Mouse (Mus musculus) ES-Bruce4 (cell line): ENCODE results near the gene Spata25. TPM values are rescaled to one million over a fixed set of nuclear protein-coding genes. Genes with fewer than 3 reads are reported as not detected.

ENCODE experiments used
- H3K27ac ChIP-seq: 2 replicates; pipeline ENCODE4 v1.5.1; 2012; ENCODE audit warnings: low read length, inconsistent platforms; ENCODE audit not compliant: insufficient read depth
- H3K27me3 ChIP-seq: 2 replicates; pipeline ENCODE4 v1.6.1; 2012; ENCODE audit warnings: mild to moderate bottlenecking, low read length, inconsistent platforms; ENCODE audit not compliant: control insufficient read depth, poor library complexity, insufficient read depth, severe bottlenecking
- H3K36me3 ChIP-seq: 2 replicates; pipeline ENCODE4 v1.6.1; 2012; ENCODE audit warnings: inconsistent platforms, mild to moderate bottlenecking, low read length, moderate library complexity; ENCODE audit not compliant: control insufficient read depth, poor library complexity, insufficient read depth, severe bottlenecking
- H3K4me1 ChIP-seq: one replicate; pipeline ENCODE4 v1.8.1; 2011; ENCODE audit warnings: low read length; ENCODE audit not compliant: control insufficient read depth, insufficient read depth
- H3K4me3 ChIP-seq: 2 replicates; pipeline ENCODE4 v1.5.1; 2011; ENCODE audit warnings: low read depth, mild to moderate bottlenecking, low read length
- H3K9ac ChIP-seq: 2 replicates; pipeline ENCODE4 v1.6.1; 2012; ENCODE audit warnings: low read depth, mild to moderate bottlenecking, inconsistent platforms; ENCODE audit not compliant: poor library complexity, severe bottlenecking
- H3K9me3 ChIP-seq: replicated peaks from 2 replicates; pipeline ENCODE4 v1.6.1; 2012; ENCODE audit warnings: mild to moderate bottlenecking, low read length, inconsistent platforms; ENCODE audit not compliant: control insufficient read depth, poor library complexity, insufficient read depth, severe bottlenecking
- CTCF ChIP-seq: IDR thresholded peaks from one replicate; pipeline ENCODE4 v1.8.1; 2011; ENCODE audit warnings: low read depth, low read length
- EP300 ChIP-seq: IDR thresholded peaks from 2 replicates; pipeline ENCODE4 v1.6.1; 2011; ENCODE audit warnings: low read depth, low read length; ENCODE audit not compliant: insufficient read depth
- POLR2A ChIP-seq: IDR thresholded peaks from one replicate; pipeline ENCODE4 v1.8.1; 2011; ENCODE audit warnings: low read length; ENCODE audit not compliant: insufficient read depth
- polyA plus RNA-seq: library from polyadenylated mRNA; stranded (reverse); fragments of >200 nt; gene quantifications from 2 replicates; pipeline ENCODE4 v1.2.4, GENCODE M21; 2011; ENCODE audit warnings: low read depth; ENCODE audit not compliant: missing spikeins, insufficient read depth, insufficient read length

Gene Spata25
- polyA plus RNA-seq, 1 experiment, result not detected

- Histone ChIP-seq H3K27ac (no peak overlapping the region), H3K27me3 (no peaks in the 10 kb centered on the region), H3K9ac (no peak overlapping the region), H3K36me3 (no peaks in the 10 kb centered on the region; the same call in 1 of the 2 replicates), H3K4me1 (peaks cover 13% of the 10 kb centered on the region), H3K9me3 (no peaks in the 10 kb centered on the region), H3K4me3 (no peak overlapping the region)
- TF ChIP-seq CTCF (no peak), EP300 (no peak), POLR2A (no peak)
Measured at GRCm38 (mm10) chr2:164790451-164790850, 37.9 kb downstream of the Spata25 start.

- Histone ChIP-seq H3K36me3 (no peaks in the 10 kb centered on the region), H3K4me3 (no peak overlapping the region), H3K27me3 (no peaks in the 10 kb centered on the region), H3K9me3 (no peaks in the 10 kb centered on the region), H3K4me1 (peaks cover 13% of the 10 kb centered on the region), H3K9ac (no peak overlapping the region), H3K27ac (no peak overlapping the region)
- TF ChIP-seq EP300 (no peak), POLR2A (no peak), CTCF (no peak)
Measured at GRCm38 (mm10) chr2:164788411-164788810, 39.9 kb downstream of the Spata25 start.

- Histone ChIP-seq H3K27ac (no peak overlapping the region), H3K9me3 (no peaks in the 10 kb centered on the region), H3K27me3 (no peaks in the 10 kb centered on the region), H3K4me3 (no peak overlapping the region), H3K4me1 (peaks cover 13% of the 10 kb centered on the region), H3K36me3 (no peaks in the 10 kb centered on the region), H3K9ac (no peak overlapping the region)
- no peak for TF ChIP-seq POLR2A
- TF ChIP-seq EP300, result no peak
- TF ChIP-seq CTCF, result no peak
Measured at GRCm38 (mm10) chr2:164787779-164788178, 40.6 kb downstream of the Spata25 start.

- no peaks in the 10 kb centered on the region for H3K36me3 ChIP-seq
- no peaks in the 10 kb centered on the region for H3K9me3 ChIP-seq
- H3K9ac ChIP-seq, result no peak overlapping the region
Measured at GRCm38 (mm10) chr2:164787032-164787431, 41.3 kb downstream of the Spata25 start.

GRCm38 (mm10) chr2:164786388-164786885 lies 41.9 kb downstream of the Spata25 start:
- TF ChIP-seq POLR2A (no peak), EP300 (no peak), CTCF (no peak)
- Histone ChIP-seq H3K9ac (peak overlapping the region; percentile 82), H3K4me3 (peak overlapping the region; percentile 86), H3K27ac (no peak overlapping the region), H3K36me3 (no peaks in the 10 kb centered on the region), H3K9me3 (no peaks in the 10 kb centered on the region), H3K27me3 (no peaks in the 10 kb centered on the region), H3K4me1 (peaks cover 13% of the 10 kb centered on the region)

More at GRCm38 (mm10) chr2:164787032-164787431, 41.3 kb downstream of the Spata25 start:
- Histone ChIP-seq H3K27me3 (no peaks in the 10 kb centered on the region), H3K4me1 (peaks cover 13% of the 10 kb centered on the region), H3K4me3 (no peak overlapping the region), H3K27ac (no peak overlapping the region)
- TF ChIP-seq CTCF (no peak), EP300 (no peak), POLR2A (no peak)

GRCm38 (mm10) chr2:164785481-164786387 lies 42.6 kb downstream of the Spata25 start, which contains the start of gene Snx21:
Gene Snx21 (plus strand): TSS chr2:164785823.
- Histone ChIP-seq H3K4me3 (peak within 1 kb of the TSS; percentile 86), H3K9me3 (no peaks in the 10 kb centered on the region), H3K27me3 (no peaks in the 10 kb centered on the region), H3K4me1 (peaks cover 13% of the 10 kb centered on the region), H3K36me3 (no peaks in the 10 kb centered on the region), H3K27ac (no peak within 1 kb of the TSS), H3K9ac (peak within 1 kb of the TSS; percentile 82)
- TF ChIP-seq POLR2A (peak; percentile 15), CTCF (no peak), EP300 (no peak)
